Mouse (Mus musculus) kidney, embryonic 14.5 days (tissue): Measurements from ENCODE around the gene Prrc2a. TPM values are rescaled to one million over a fixed set of nuclear protein-coding genes. Genes with fewer than 3 reads are reported as not detected.
"Not testable (repeated sequence)": the region's sequence is repeated elsewhere in the genome, so short reads cannot be mapped to it uniquely, and the experiment has no call there.

Source experiments
- ATAC-seq: fragments of 200-750 bp; cut with Nextera tagmentation; 2 replicates; pipeline ENCODE4 v1.8.0; 2017; ENCODE audit warnings: moderate number of reproducible peaks, mild to moderate bottlenecking, moderate TSS enrichment, moderate library complexity; ENCODE audit not compliant: low FRiP score, low TSS enrichment
- H3K27ac ChIP-seq: fragments of 300-500 bp; sonication (generic); 2 replicates; pipeline ENCODE4 v1.5.1; 2014; ENCODE audit warnings: low read depth, mild to moderate bottlenecking, low read length, moderate library complexity, mixed read lengths
- H3K27me3 ChIP-seq: fragments of 300-500 bp; sonication (generic); 2 replicates; pipeline ENCODE4 v1.6.1; 2014; ENCODE audit warnings: mild to moderate bottlenecking, low read length; ENCODE audit not compliant: control insufficient read depth, insufficient read depth
- H3K36me3 ChIP-seq: fragments of 300-500 bp; sonication (generic); 2 replicates; pipeline ENCODE4 v1.6.1; 2014; ENCODE audit warnings: low read length, mixed read lengths; ENCODE audit not compliant: control insufficient read depth, insufficient read depth
- H3K4me1 ChIP-seq: fragments of 300-500 bp; sonication (generic); 2 replicates; pipeline ENCODE4 v1.6.1; 2014; ENCODE audit warnings: low read length, mixed read lengths; ENCODE audit not compliant: control insufficient read depth, insufficient read depth
- H3K4me2 ChIP-seq: fragments of 300-500 bp; sonication (generic); replicated peaks from 2 replicates; pipeline ENCODE4 v1.6.1; 2014; ENCODE audit warnings: low read depth, mild to moderate bottlenecking, low read length
- H3K4me3 ChIP-seq: fragments of 300-500 bp; sonication (generic); 2 replicates; pipeline ENCODE4 v1.5.1; 2014; ENCODE audit warnings: mild to moderate bottlenecking, low read length
- H3K9ac ChIP-seq: fragments of 300-500 bp; sonication (generic); 2 replicates; pipeline ENCODE4 v1.6.1; 2014; ENCODE audit warnings: low read depth, mild to moderate bottlenecking, low read length, moderate library complexity
- H3K9me3 ChIP-seq: fragments of 300-500 bp; sonication (generic); 2 replicates; pipeline ENCODE4 v1.6.1; 2016; ENCODE audit warnings: low read length; ENCODE audit not compliant: control insufficient read depth
- WGBS: fragments of 180-500 bp; shearing (Covaris S2); extraction: QIAGEN DNeasy Blood & Tissue Kit; methylation state at CpG from one replicate; pipeline ENCODE4 v1.1.7; 2014; 5-methylcytosine and 5-hydroxymethylcytosine counted together
- polyA plus RNA-seq: library from polyadenylated mRNA; unstranded; fragments of >200 nt; fragmentation: Nextera tagmentation; extraction: Ambion mirVana; gene quantifications from 2 replicates; pipeline ENCODE4 v1.2.1, GENCODE M21; 2014

Prrc2a gene
- polyA plus RNA-seq, 1 experiment from 2014 or later, result 248 TPM

- no peak for ATAC-seq
- Histone ChIP-seq H3K9me3 (no peaks in the 10 kb centered on the region), H3K4me3 (peak overlapping the region; percentile 70), H3K4me1 (peaks cover 29% of the 10 kb centered on the region; the same call in 1 of the 2 replicates), H3K9ac (peak overlapping the region; percentile 86), H3K36me3 (peaks cover 17% of the 10 kb centered on the region; the same call in 1 of the 2 replicates), H3K27ac (peak overlapping the region; percentile 82; the same call in 1 of the 2 replicates), H3K4me2 (peak overlapping the region; percentile 80), H3K27me3 (no peaks in the 10 kb centered on the region)
- WGBS, result 33% methylated on average over 6 of the region's 6 CpGs
Measured at GRCm38 (mm10) chr17:35125578-35125977, 39.1 kb downstream of the Prrc2a start.

DNA sequence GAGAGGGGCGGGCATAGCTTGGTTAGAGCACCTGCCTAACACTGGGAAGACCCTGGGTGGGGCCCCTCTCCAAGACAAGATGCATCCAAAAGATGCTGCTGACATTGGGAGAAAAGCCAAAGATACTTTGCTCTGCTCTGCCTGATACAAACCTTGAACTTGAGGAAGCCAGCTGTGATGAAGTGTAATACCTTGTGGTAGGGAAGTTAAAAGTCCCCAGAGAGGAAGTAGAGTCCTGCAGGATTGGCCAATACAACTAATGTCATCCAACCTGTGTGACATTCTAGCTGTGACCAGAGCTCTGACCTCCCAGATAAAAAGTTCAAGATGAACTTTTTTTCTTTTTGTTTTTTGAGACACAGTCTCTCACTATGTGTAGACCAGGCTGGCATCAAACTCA is 39.6 kb downstream of the Prrc2a start:
- no peak overlapping the region for H3K27ac ChIP-seq

GRCm38 (mm10) chr17:35124261-35124896 is 40.3 kb downstream of the Prrc2a start:
- 93% methylated on average over 12 of the region's 12 CpGs for WGBS
- peaks cover 37% of the 10 kb centered on the region for H3K4me1 ChIP-seq

More for the DNA sequence above, 39.6 kb downstream of the Prrc2a start:
- Histone ChIP-seq H3K4me2 (no peak overlapping the region), H3K4me3 (no peak overlapping the region; the same call in 1 of the 2 replicates), H3K27me3 (no peaks in the 10 kb centered on the region), H3K4me1 (peaks cover 33% of the 10 kb centered on the region), H3K9ac (peak overlapping the region; percentile 86; the same call in 1 of the 2 replicates), H3K9me3 (no peaks in the 10 kb centered on the region), H3K36me3 (peaks cover 15% of the 10 kb centered on the region; the same call in 1 of the 2 replicates)
- WGBS, result 96% methylated on average over 1 of the region's 1 CpGs
- no peak for ATAC-seq

GRCm38 (mm10) chr17:35123287-35123686 is 41.4 kb downstream of the Prrc2a start:
- H3K4me3 ChIP-seq, H3K9ac ChIP-seq, H3K27ac ChIP-seq, H3K4me2 ChIP-seq, H3K9me3 ChIP-seq, H3K27me3 ChIP-seq, ATAC-seq: not testable (repeated sequence)
- Histone ChIP-seq H3K4me1 (peaks cover 33% of the 10 kb centered on the region), H3K36me3 (peaks cover 28% of the 10 kb centered on the region)
- 92% methylated on average over 9 of the region's 9 CpGs for WGBS

More at GRCm38 (mm10) chr17:35124261-35124896, 40.3 kb downstream of the Prrc2a start:
- H3K4me3 ChIP-seq, H3K4me2 ChIP-seq, H3K9ac ChIP-seq, H3K27ac ChIP-seq, H3K27me3 ChIP-seq, ATAC-seq, H3K9me3 ChIP-seq: not testable (repeated sequence)
- peaks cover 19% of the 10 kb centered on the region; the same call in 1 of the 2 replicates for H3K36me3 ChIP-seq

- peak within 1 kb of the TSS; percentile 98 for H3K4me3 ChIP-seq
- H3K4me1 ChIP-seq, result peaks cover 24% of the 10 kb centered on the region
- no peaks in the 10 kb centered on the region for H3K9me3 ChIP-seq
- H3K9ac ChIP-seq, result peak within 1 kb of the TSS; percentile 93
- no peaks in the 10 kb centered on the region for H3K27me3 ChIP-seq
- WGBS, result under 1% methylated on average over 19 of the region's 19 CpGs
- H3K27ac ChIP-seq, result peak within 1 kb of the TSS; percentile 88
- ATAC-seq, result no peak; the same call in 1 of the 2 replicates
- H3K4me2 ChIP-seq, result peak within 1 kb of the TSS; percentile 92
- H3K36me3 ChIP-seq, result peaks cover 38% of the 10 kb centered on the region
Measured at GRCm38 (mm10) chr17:35121871-35122303, 42.8 kb downstream of the Prrc2a start, which contains the start of gene Csnk2b. TSS of gene Csnk2b (minus strand) at chr17:35122053.

DNA sequence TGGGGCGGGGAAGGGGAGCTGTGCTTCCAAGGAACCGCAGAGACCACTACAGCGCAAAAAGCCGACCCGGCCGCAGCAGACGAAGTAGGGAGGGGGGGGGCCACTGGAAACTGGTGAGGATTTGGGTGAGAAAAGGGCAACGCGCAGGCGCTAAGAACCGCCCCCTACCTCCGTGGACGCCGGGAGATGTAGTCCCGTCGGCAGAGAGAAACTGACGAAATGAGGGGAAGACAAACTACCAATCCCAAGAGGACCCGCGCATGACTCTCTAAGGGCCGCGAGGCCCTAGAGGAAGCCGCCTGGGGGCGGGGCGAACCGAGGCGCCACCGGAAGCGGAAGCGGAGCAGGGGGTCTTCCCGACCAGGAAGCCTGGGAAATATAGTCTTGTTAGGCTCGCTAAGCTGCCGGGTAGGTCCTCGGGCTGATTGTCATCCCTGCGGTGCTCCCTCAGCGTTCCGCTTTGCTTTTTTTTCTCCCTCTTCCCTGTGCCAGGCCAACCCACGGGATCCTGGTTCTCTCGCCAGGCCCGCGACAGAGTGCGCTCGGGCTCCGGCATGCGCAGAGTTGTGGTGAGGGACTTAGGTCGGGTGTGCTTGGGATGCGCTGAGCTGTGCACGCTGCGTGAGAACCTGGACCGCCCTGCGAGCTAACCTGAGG is 43.4 kb downstream of the Prrc2a start, which contains the start of gene Gpank1:
Gene Gpank1 (plus strand): TSS at position 313 of the 657 bp plus-strand sequence.
- peaks cover 19% of the 10 kb centered on the region for H3K4me1 ChIP-seq
- peak within 1 kb of the TSS; percentile 93 for H3K9ac ChIP-seq
- ATAC-seq, result peak; percentile 93
- under 1% methylated on average over 50 of the region's 50 CpGs for WGBS
- peak within 1 kb of the TSS; percentile 88 for H3K27ac ChIP-seq
- peaks cover 42% of the 10 kb centered on the region for H3K36me3 ChIP-seq
- no peaks in the 10 kb centered on the region for H3K9me3 ChIP-seq
- peak within 1 kb of the TSS; percentile 92 for H3K4me2 ChIP-seq
- no peaks in the 10 kb centered on the region for H3K27me3 ChIP-seq
- H3K4me3 ChIP-seq, result peak within 1 kb of the TSS; percentile 98

GRCm38 (mm10) chr17:35120745-35121142 is 44.0 kb downstream of the Prrc2a start:
- ATAC-seq, result peak; percentile 7; the same call in 1 of the 2 replicates
- no peaks in the 10 kb centered on the region for H3K27me3 ChIP-seq
- peak overlapping the region; percentile 63 for H3K27ac ChIP-seq
- H3K4me1 ChIP-seq, result peaks cover 19% of the 10 kb centered on the region
- H3K4me2 ChIP-seq, result peak overlapping the region; percentile 92
- H3K9me3 ChIP-seq, result no peaks in the 10 kb centered on the region
- peak overlapping the region; percentile 98 for H3K4me3 ChIP-seq
- WGBS, result 0% methylated on average over 33 of the region's 33 CpGs
- peaks cover 47% of the 10 kb centered on the region for H3K36me3 ChIP-seq
- peak overlapping the region; percentile 93 for H3K9ac ChIP-seq

GRCm38 (mm10) chr17:35115046-35116019 is 49.4 kb downstream of the Prrc2a start, which contains the start of gene Ly6g5b:
TSS of gene Ly6g5b (minus strand) at chr17:35115428.
- Histone ChIP-seq H3K4me1 (peaks cover 7% of the 10 kb centered on the region), H3K27me3 (no peaks in the 10 kb centered on the region), H3K9me3 (no peaks in the 10 kb centered on the region), H3K27ac (no peak within 1 kb of the TSS), H3K9ac (no peak within 1 kb of the TSS), H3K4me2 (no peak within 1 kb of the TSS), H3K36me3 (peaks cover 53% of the 10 kb centered on the region), H3K4me3 (no peak within 1 kb of the TSS)
- no peak for ATAC-seq
- WGBS, result 80% methylated on average over 8 of the region's 8 CpGs
